Mouse (Mus musculus) kidney, embryonic 14.5 days (tissue): ENCODE measurements at regions not wholly inside any gene's neighbourhood (a gene's known extent, or its start where the extent isn't known, plus 50 kb on each side); places are given as distances from the start of the nearest gene placed in this dataset.

ENCODE experiments used
- ATAC-seq: fragments of 200-750 bp; cut with Nextera tagmentation; 2 replicates; pipeline ENCODE4 v1.8.0; 2017; ENCODE audit warnings: moderate number of reproducible peaks, mild to moderate bottlenecking, moderate TSS enrichment, moderate library complexity; ENCODE audit not compliant: low FRiP score, low TSS enrichment
- H3K27ac ChIP-seq: fragments of 300-500 bp; sonication (generic); 2 replicates; pipeline ENCODE4 v1.5.1; 2014; ENCODE audit warnings: low read depth, mild to moderate bottlenecking, low read length, moderate library complexity, mixed read lengths
- H3K27me3 ChIP-seq: fragments of 300-500 bp; sonication (generic); 2 replicates; pipeline ENCODE4 v1.6.1; 2014; ENCODE audit warnings: mild to moderate bottlenecking, low read length; ENCODE audit not compliant: control insufficient read depth, insufficient read depth
- H3K36me3 ChIP-seq: fragments of 300-500 bp; sonication (generic); 2 replicates; pipeline ENCODE4 v1.6.1; 2014; ENCODE audit warnings: low read length, mixed read lengths; ENCODE audit not compliant: control insufficient read depth, insufficient read depth
- H3K4me1 ChIP-seq: fragments of 300-500 bp; sonication (generic); 2 replicates; pipeline ENCODE4 v1.6.1; 2014; ENCODE audit warnings: low read length, mixed read lengths; ENCODE audit not compliant: control insufficient read depth, insufficient read depth
- H3K4me2 ChIP-seq: fragments of 300-500 bp; sonication (generic); replicated peaks from 2 replicates; pipeline ENCODE4 v1.6.1; 2014; ENCODE audit warnings: low read depth, mild to moderate bottlenecking, low read length
- H3K4me3 ChIP-seq: fragments of 300-500 bp; sonication (generic); 2 replicates; pipeline ENCODE4 v1.5.1; 2014; ENCODE audit warnings: mild to moderate bottlenecking, low read length
- H3K9ac ChIP-seq: fragments of 300-500 bp; sonication (generic); 2 replicates; pipeline ENCODE4 v1.6.1; 2014; ENCODE audit warnings: low read depth, mild to moderate bottlenecking, low read length, moderate library complexity
- H3K9me3 ChIP-seq: fragments of 300-500 bp; sonication (generic); 2 replicates; pipeline ENCODE4 v1.6.1; 2016; ENCODE audit warnings: low read length; ENCODE audit not compliant: control insufficient read depth
- WGBS: fragments of 180-500 bp; shearing (Covaris S2); extraction: QIAGEN DNeasy Blood & Tissue Kit; methylation state at CpG from one replicate; pipeline ENCODE4 v1.1.7; 2014; 5-methylcytosine and 5-hydroxymethylcytosine counted together

- no peak overlapping the region for H3K4me3 ChIP-seq
- H3K4me1 ChIP-seq = no peaks in the 10 kb centered on the region
- H3K36me3 ChIP-seq = no peaks in the 10 kb centered on the region
- H3K27me3 ChIP-seq = no peaks in the 10 kb centered on the region
- WGBS = 60% methylated on average over 13 of the region's 13 CpGs
- no peak overlapping the region for H3K27ac ChIP-seq
- H3K9ac ChIP-seq = no peak overlapping the region
- H3K4me2 ChIP-seq = no peak overlapping the region
- ATAC-seq = no peak
- no peaks in the 10 kb centered on the region for H3K9me3 ChIP-seq
These were observed 194.3 kb downstream of the Mroh4 start for GRCm38 (mm10) chr15:74441889-74442288.

GRCm38 (mm10) chr15:74426989-74427388 lies 209.2 kb downstream of the Mroh4 start:
- H3K36me3 ChIP-seq = no peaks in the 10 kb centered on the region
- no peaks in the 10 kb centered on the region for H3K9me3 ChIP-seq
- H3K9ac ChIP-seq = no peak overlapping the region
- no peak overlapping the region for H3K4me2 ChIP-seq
- H3K4me3 ChIP-seq = no peak overlapping the region
- no peaks in the 10 kb centered on the region for H3K27me3 ChIP-seq
- no peaks in the 10 kb centered on the region for H3K4me1 ChIP-seq
- no peak for ATAC-seq
- 92% methylated on average over 6 of the region's 6 CpGs for whole genome bisulfite sequencing
- H3K27ac ChIP-seq = no peak overlapping the region

GRCm38 (mm10) chr15:74423001-74423400 lies 213.2 kb downstream of the Mroh4 start:
- no peak overlapping the region for H3K4me3 ChIP-seq
- H3K9ac ChIP-seq = no peak overlapping the region
- H3K4me1 ChIP-seq = no peaks in the 10 kb centered on the region
- no peaks in the 10 kb centered on the region for H3K27me3 ChIP-seq
- no peaks in the 10 kb centered on the region for H3K9me3 ChIP-seq
- H3K27ac ChIP-seq = no peak overlapping the region
- ATAC-seq = no peak
- whole genome bisulfite sequencing = 83% methylated on average over 3 of the region's 3 CpGs
- H3K36me3 ChIP-seq = no peaks in the 10 kb centered on the region
- no peak overlapping the region for H3K4me2 ChIP-seq

- Histone ChIP-seq H3K36me3 (no peaks in the 10 kb centered on the region), H3K27ac (no peak overlapping the region), H3K9me3 (no peaks in the 10 kb centered on the region), H3K9ac (no peak overlapping the region), H3K27me3 (no peaks in the 10 kb centered on the region), H3K4me2 (no peak overlapping the region), H3K4me1 (no peaks in the 10 kb centered on the region), H3K4me3 (no peak overlapping the region)
- no peak for ATAC-seq
- WGBS = 71% methylated on average over 8 of the region's 8 CpGs
These were observed 215.6 kb downstream of the Mroh4 start for GRCm38 (mm10) chr15:74420550-74420949.

GRCm38 (mm10) chr15:74418635-74419034 lies 217.5 kb downstream of the Mroh4 start:
- 84% methylated on average over 7 of the region's 7 CpGs for WGBS
- Histone ChIP-seq H3K4me1 (no peaks in the 10 kb centered on the region), H3K4me2 (no peak overlapping the region), H3K4me3 (no peak overlapping the region), H3K9ac (no peak overlapping the region), H3K27ac (no peak overlapping the region), H3K27me3 (no peaks in the 10 kb centered on the region), H3K9me3 (no peaks in the 10 kb centered on the region), H3K36me3 (no peaks in the 10 kb centered on the region)
- ATAC-seq = no peak

- no peak overlapping the region for H3K4me3 ChIP-seq
- H3K4me1 ChIP-seq = no peaks in the 10 kb centered on the region
- H3K36me3 ChIP-seq = no peaks in the 10 kb centered on the region
- ATAC-seq = no peak
- no peak overlapping the region for H3K27ac ChIP-seq
- no peaks in the 10 kb centered on the region for H3K27me3 ChIP-seq
- H3K9ac ChIP-seq = no peak overlapping the region
- H3K4me2 ChIP-seq = no peak overlapping the region
- no peaks in the 10 kb centered on the region for H3K9me3 ChIP-seq
- 57% methylated on average over 10 of the region's 10 CpGs for WGBS
These were observed 222.9 kb downstream of the Mroh4 start for GRCm38 (mm10) chr15:74413217-74413616.

GRCm38 (mm10) chr15:74412261-74412660 lies 223.9 kb downstream of the Mroh4 start:
- no peak overlapping the region for H3K9ac ChIP-seq
- no peak for ATAC-seq
- H3K4me1 ChIP-seq = no peaks in the 10 kb centered on the region
- H3K4me3 ChIP-seq = no peak overlapping the region
- no peak overlapping the region for H3K27ac ChIP-seq
- H3K36me3 ChIP-seq = no peaks in the 10 kb centered on the region
- WGBS = 84% methylated on average over 3 of the region's 3 CpGs
- H3K9me3 ChIP-seq = no peaks in the 10 kb centered on the region
- H3K27me3 ChIP-seq = no peaks in the 10 kb centered on the region
- H3K4me2 ChIP-seq = no peak overlapping the region

GRCm38 (mm10) chr15:74411097-74411496 lies 225.1 kb downstream of the Mroh4 start:
- ATAC-seq = no peak
- no peaks in the 10 kb centered on the region for H3K27me3 ChIP-seq
- no peak overlapping the region for H3K4me2 ChIP-seq
- no peak overlapping the region for H3K4me3 ChIP-seq
- no peak overlapping the region for H3K9ac ChIP-seq
- H3K9me3 ChIP-seq = no peaks in the 10 kb centered on the region
- 69% methylated on average over 3 of the region's 3 CpGs for WGBS
- H3K4me1 ChIP-seq = no peaks in the 10 kb centered on the region
- no peak overlapping the region for H3K27ac ChIP-seq
- H3K36me3 ChIP-seq = no peaks in the 10 kb centered on the region

GRCm38 (mm10) chr15:74404866-74405265 lies 231.3 kb downstream of the Mroh4 start:
- Histone ChIP-seq H3K9me3 (no peaks in the 10 kb centered on the region), H3K27ac (no peak overlapping the region), H3K4me1 (no peaks in the 10 kb centered on the region), H3K9ac (no peak overlapping the region), H3K36me3 (no peaks in the 10 kb centered on the region), H3K4me2 (no peak overlapping the region), H3K27me3 (no peaks in the 10 kb centered on the region), H3K4me3 (no peak overlapping the region)
- no peak for ATAC-seq
- 81% methylated on average over 6 of the region's 6 CpGs for WGBS

GRCm38 (mm10) chr15:74401275-74401674 lies 234.9 kb downstream of the Mroh4 start:
- Histone ChIP-seq H3K4me2 (no peak overlapping the region), H3K9me3 (no peaks in the 10 kb centered on the region), H3K27me3 (no peaks in the 10 kb centered on the region), H3K4me3 (no peak overlapping the region), H3K36me3 (no peaks in the 10 kb centered on the region), H3K9ac (no peak overlapping the region), H3K27ac (no peak overlapping the region), H3K4me1 (no peaks in the 10 kb centered on the region)
- 88% methylated on average over 7 of the region's 7 CpGs for WGBS
- no peak for ATAC-seq
